Mouse (Mus musculus) R1 (cell line): ENCODE results near the gene Vps8.

Source experiments
- DNase-seq: peaks from one replicate; pipeline ENCODE4 v3.0.0-alpha.2; 2018; ENCODE audit warnings: low read depth, low spot score

Vps8 gene

GRCm38 (mm10) chr16:21422645-21423545 is at the start of gene Vps8:
Gene Vps8 (plus strand): TSS chr16:21423118.
- DNase-seq: peak; percentile 96

- peak; percentile 35 for DNase-seq
Observed at GRCm38 (mm10) chr16:21373316-21373960, 49.5 kb upstream of the Vps8 start.

GRCm38 (mm10) chr16:21374067-21374466 is 48.9 kb upstream of the Vps8 start:
- DNase-seq: no peak

DNA sequence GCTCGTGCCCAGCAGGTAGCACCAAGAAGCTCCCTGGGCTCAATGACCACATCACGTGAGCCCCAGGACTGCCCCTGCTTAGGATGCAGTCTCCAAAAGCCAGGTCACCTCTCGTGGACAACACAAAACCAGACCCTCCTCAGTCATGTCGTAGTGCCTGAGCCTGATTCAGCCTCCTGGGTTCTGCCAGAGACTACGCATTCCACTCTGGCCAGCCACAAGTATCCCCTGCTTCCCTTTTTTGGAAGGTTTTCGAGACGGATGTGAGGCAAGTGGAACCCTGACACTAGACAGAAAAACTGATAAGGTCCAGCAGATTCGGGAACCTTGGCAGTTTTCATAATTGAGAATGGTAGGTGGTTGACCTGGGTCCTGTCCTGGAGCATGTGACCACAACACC is 47.8 kb upstream of the Vps8 start:
- no peak for DNase-seq

- no peak for DNase-seq
Observed at GRCm38 (mm10) chr16:21376316-21376715, 46.6 kb upstream of the Vps8 start.

- no peak for DNase-seq
Observed at GRCm38 (mm10) chr16:21376949-21377604, 45.8 kb upstream of the Vps8 start.

DNA sequence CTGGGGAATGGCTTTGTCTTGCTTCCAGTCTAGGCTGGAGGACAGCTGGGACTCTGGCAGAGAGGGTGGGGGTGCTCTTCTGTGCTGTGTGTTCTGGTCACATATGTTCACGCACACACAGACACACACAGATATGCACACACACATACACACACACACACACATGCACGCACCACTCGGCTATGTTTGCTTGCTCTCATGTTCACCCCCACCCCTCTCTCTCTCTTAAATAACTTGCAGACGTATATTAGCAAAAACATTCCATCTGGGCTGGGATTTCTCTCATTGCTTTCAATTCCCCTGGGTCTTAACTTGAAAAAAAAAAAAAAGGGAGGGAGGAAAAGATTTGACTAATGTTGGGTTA is 45.3 kb upstream of the Vps8 start:
- no peak for DNase-seq

- peak; percentile 23 for DNase-seq
Observed at GRCm38 (mm10) chr16:21381469-21381868, 41.4 kb upstream of the Vps8 start.

- peak; percentile 92 for DNase-seq
Observed at GRCm38 (mm10) chr16:21382152-21382911, 40.6 kb upstream of the Vps8 start.

- DNase-seq: no peak
Observed at GRCm38 (mm10) chr16:21385926-21386881, 36.7 kb upstream of the Vps8 start.

DNA sequence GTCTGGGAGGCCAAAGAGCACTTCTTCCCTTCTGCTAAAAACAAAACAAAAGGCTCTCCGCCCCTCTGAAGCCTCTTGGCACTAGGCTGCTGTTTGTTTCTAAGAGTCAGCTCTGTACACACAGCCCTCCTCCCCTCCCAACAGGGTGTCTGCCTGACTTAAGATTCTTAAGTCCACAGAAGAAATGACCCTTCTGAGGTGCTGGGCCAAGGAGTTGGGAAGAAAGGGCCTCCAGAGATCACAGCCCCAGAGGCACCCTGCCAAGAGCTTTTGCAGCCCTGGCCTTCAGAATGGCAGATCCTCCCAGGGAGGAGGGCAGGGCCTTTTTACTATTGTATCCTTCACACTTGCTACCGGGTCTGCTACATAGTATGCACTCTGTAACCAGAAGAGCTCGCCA is 33.6 kb upstream of the Vps8 start:
- DNase-seq: peak; percentile 30

DNA sequence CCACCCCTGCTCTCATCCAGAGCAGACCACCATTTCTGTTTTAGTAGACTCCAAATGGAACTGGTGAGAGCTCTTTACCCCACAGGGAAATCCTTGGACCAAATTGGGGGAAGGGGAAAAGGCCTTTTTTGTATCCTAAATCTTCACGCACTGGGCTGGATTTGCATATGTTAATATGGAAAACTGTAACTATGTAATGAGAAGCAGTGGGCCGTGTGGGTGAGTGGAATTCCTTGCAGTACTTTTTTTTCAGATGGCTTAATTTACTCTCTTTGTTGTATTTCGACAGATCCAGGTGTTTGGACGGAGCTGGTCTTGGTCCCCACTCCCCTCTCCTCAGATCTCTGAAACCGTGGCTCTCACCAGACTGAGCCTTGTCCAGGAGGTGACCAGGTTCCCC is 32.2 kb upstream of the Vps8 start:
- DNase-seq: no peak

DNA sequence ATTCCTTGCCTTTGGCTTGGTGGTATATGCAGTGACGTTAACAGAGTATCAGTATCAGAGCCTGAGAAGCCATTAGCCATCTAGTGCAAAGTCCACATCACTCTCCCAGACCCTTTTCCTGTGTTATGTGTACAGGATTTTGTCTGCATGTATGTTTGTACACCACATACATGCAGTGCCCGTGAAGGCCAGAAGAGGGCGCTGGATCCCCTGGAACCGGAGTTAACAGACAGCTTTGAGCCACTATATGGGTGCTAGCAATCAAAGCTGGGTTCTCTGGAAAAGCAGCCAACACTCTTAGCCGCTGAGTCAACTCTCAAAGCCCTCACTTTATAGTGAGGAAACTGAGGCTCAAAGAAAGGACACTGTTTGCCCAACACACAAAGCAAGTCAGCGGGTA is 30.8 kb upstream of the Vps8 start:
- DNase-seq: peak; percentile 83

DNA sequence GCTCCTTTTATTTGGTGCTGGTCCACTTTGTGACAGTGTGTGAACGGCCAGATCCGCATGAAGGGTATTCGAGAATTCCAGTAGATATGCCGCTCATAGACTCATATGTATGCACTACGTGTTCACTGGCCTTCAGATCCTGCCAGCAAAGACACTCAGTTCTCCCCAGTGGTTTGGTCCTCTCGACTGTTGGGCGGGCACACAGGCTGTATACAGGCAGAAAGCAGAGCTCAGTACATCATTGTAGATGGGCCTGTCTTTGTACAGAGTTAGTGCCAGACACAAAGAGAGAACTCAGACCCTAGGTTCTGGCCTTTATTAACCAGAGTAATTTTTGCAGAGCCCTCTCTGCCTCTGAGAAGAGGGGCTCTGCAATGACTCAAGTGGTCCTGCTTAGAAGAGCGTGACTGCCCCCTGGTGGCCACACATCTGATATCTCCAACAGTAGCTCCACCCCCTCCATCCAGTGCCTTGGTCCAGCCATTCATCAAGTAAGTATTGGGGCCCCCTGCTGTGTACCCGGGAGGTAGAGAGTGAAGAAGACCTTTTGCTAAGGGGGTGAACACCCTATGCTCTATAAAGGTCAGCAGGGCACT is 30.3 kb upstream of the Vps8 start:
- peak; percentile 96 for DNase-seq

GRCm38 (mm10) chr16:21395546-21395945 is 27.4 kb upstream of the Vps8 start:
- DNase-seq: no peak

- DNase-seq: no peak
Observed at GRCm38 (mm10) chr16:21397681-21398080, 25.2 kb upstream of the Vps8 start.

- DNase-seq: no peak
Observed at GRCm38 (mm10) chr16:21398345-21399051, 24.4 kb upstream of the Vps8 start.

GRCm38 (mm10) chr16:21399942-21400341 is 23.0 kb upstream of the Vps8 start:
- DNase-seq: no peak

GRCm38 (mm10) chr16:21402068-21402467 is 20.9 kb upstream of the Vps8 start:
- DNase-seq: no peak

DNA sequence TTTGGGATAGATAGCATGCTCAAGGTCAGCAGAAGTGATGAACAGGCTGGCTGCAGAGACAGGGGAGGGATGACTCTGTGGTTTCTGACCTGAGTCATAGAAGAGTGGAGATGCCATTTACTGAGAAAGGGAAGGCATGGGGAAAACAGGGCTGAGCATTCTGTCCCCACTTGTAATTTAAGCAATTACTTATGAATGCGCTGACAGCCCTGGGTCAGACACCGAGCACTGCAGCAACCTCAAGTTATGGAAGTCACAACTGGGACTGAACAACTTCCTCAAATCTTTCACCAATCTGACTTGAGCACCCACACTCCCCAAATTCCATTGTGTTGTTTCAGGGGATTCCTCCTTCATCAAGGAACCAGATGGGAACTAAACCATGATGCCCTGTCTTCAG is 19.5 kb upstream of the Vps8 start:
- DNase-seq: no peak
